Mouse (Mus musculus): ENCODE measurements around the gene Tom1l2. TPM values are rescaled to one million over a fixed set of nuclear protein-coding genes. Genes with fewer than 3 reads are reported as not detected.

The Tom1l2 gene
- total RNA-seq, 2 experiments from 2014 or later, result 93.3 to 93.7 TPM

GRCm38 (mm10) chr11:60277771-60278170 lies 74.9 kb downstream of the Tom1l2 start:
- no peak for DNase-seq
- intact Hi-C loops (cut with DNase I), result no loop called here

- intact Hi-C loops (cut with DNase I), result no loop called here
Observed at GRCm38 (mm10) chr11:60277164-60277740, 75.5 kb downstream of the Tom1l2 start.

GRCm38 (mm10) chr11:60276408-60277093 lies 76.2 kb downstream of the Tom1l2 start:
- intact Hi-C loops (cut with DNase I), result no loop called here
- DNase-seq, result no peak

More at GRCm38 (mm10) chr11:60277164-60277740, 75.5 kb downstream of the Tom1l2 start:
- DNase-seq, result no peak

GRCm38 (mm10) chr11:60273273-60273805 lies 79.4 kb downstream of the Tom1l2 start:
- no peak for DNase-seq
- intact Hi-C loops (cut with DNase I), result no loop called here

GRCm38 (mm10) chr11:60268563-60268962 lies 84.1 kb downstream of the Tom1l2 start:
- intact Hi-C loops (cut with DNase I), result no loop called here
- no peak for DNase-seq

- intact Hi-C loops (cut with DNase I), result no loop called here
- no peak for DNase-seq
Observed at GRCm38 (mm10) chr11:60265271-60265985, 87.3 kb downstream of the Tom1l2 start.

GRCm38 (mm10) chr11:60264651-60265050 lies 88.1 kb downstream of the Tom1l2 start:
- intact Hi-C loops (cut with DNase I), result no loop called here
- no peak for DNase-seq

- intact Hi-C loops (cut with DNase I), result no loop called here
- DNase-seq, result no peak
Observed at GRCm38 (mm10) chr11:60262396-60262795, 90.3 kb downstream of the Tom1l2 start.

- no peak for DNase-seq
- intact Hi-C loops (cut with DNase I), result no loop called here
Observed at GRCm38 (mm10) chr11:60260743-60261142, 92.0 kb downstream of the Tom1l2 start.

- intact Hi-C loops (cut with DNase I), result no loop called here
Observed at GRCm38 (mm10) chr11:60257696-60258095, 95.0 kb downstream of the Tom1l2 start.

GRCm38 (mm10) chr11:60256713-60257112 lies 96.0 kb downstream of the Tom1l2 start:
- DNase-seq, result no peak

More at GRCm38 (mm10) chr11:60257696-60258095, 95.0 kb downstream of the Tom1l2 start:
- DNase-seq, result no peak

GRCm38 (mm10) chr11:60256176-60256681 lies 96.5 kb downstream of the Tom1l2 start:
- peak in 1 of 2 experiments; percentile 52 for DNase-seq
- intact Hi-C loops (cut with DNase I), result no loop called here

More at GRCm38 (mm10) chr11:60256713-60257112, 96.0 kb downstream of the Tom1l2 start:
- intact Hi-C loops (cut with DNase I), result no loop called here

GRCm38 (mm10) chr11:60255639-60256038 lies 97.1 kb downstream of the Tom1l2 start:
- intact Hi-C loops (cut with DNase I), result no loop called here
- DNase-seq, result no peak

GRCm38 (mm10) chr11:60255181-60255580 lies 97.5 kb downstream of the Tom1l2 start:
- no peak for DNase-seq
- intact Hi-C loops (cut with DNase I), result no loop called here

GRCm38 (mm10) chr11:60254308-60254707 lies 98.4 kb downstream of the Tom1l2 start:
- intact Hi-C loops (cut with DNase I), result loop anchor here (5.0 kb wide), 1 partner anchor 83 kb away; no protein-coding TSS in a partner anchor
- peak; percentile 41 to 66 for DNase-seq

- no peak for DNase-seq
- intact Hi-C loops (cut with DNase I), result loop anchor here (5.0 kb wide), 1 partner anchor 84 kb away; no protein-coding TSS in a partner anchor
Observed at GRCm38 (mm10) chr11:60253546-60253945, 99.2 kb downstream of the Tom1l2 start.

- DNase-seq, result peak; percentile 37 to 72
- intact Hi-C loops (cut with DNase I), result loop anchor here (2.0 to 5.0 kb wide), 2 partner anchors 42 to 86 kb away; no protein-coding TSS in a partner anchor
Observed at GRCm38 (mm10) chr11:60250971-60251643, 101.6 kb downstream of the Tom1l2 start.

- no peak for DNase-seq
- intact Hi-C loops (cut with DNase I), result loop anchor here (2.0 to 5.0 kb wide), 3 partner anchors 43 to 163 kb away; no protein-coding TSS in a partner anchor
Observed at GRCm38 (mm10) chr11:60249885-60250284, 102.8 kb downstream of the Tom1l2 start.

GRCm38 (mm10) chr11:60248596-60249404 lies 103.9 kb downstream of the Tom1l2 start:
- intact Hi-C loops (cut with DNase I), result loop anchor here (2.0 kb wide), 1 partner anchor 164 kb away; no protein-coding TSS in a partner anchor

More at GRCm38 (mm10) chr11:60248596-60249404, 103.9 kb downstream of the Tom1l2 start:
- no peak for DNase-seq

Data from heart, postnatal 14 days (tissue).